Comparison of ENCODE assay signal across 22 mouse cellular contexts in genomic region chr4:130988219-130988839, GRCm38 (mm10). TPM values are rescaled to one million over a fixed set of nuclear protein-coding genes. Genes with fewer than 3 reads are reported as not detected.
A peak's percentile ranks its signal among the peaks of the same experiment; 100 is the strongest.
DNase-seq lines count a peak whose midpoint lies in the region; ATAC-seq and TF ChIP-seq lines count a peak whose summit lies in the region.
"Had no signal": no experiment of that assay in that cellular context is flagged by ENCODE, and none has a peak within 500 bp of the region (broad histone marks: within the 10 kb centered on the region; RNA-seq: fewer than 3 reads in every experiment).

No protein-coding gene starts in this region.

- H3K27me3 ChIP-seq in kidney, embryonic 14.5 days (ENCODE audit: control insufficient read depth, insufficient read depth, low read length): no peaks in the 10 kb centered on the region
- H3K27me3 ChIP-seq in intestine, embryonic 15.5 days (replicated peaks): no peaks in the 10 kb centered on the region
- H3K27me3 ChIP-seq in stomach, postnatal 0 days (ENCODE audit: control insufficient read depth, insufficient read depth, low read length): no peaks in the 10 kb centered on the region

- 80% methylated on average over 6 of the region's 6 CpGs for WGBS in kidney, embryonic 14.5 days
- 76% methylated on average over 6 of the region's 6 CpGs for WGBS in intestine, embryonic 15.5 days
- 65% methylated on average over 6 of the region's 6 CpGs for WGBS in stomach, postnatal 0 days

- TF ChIP-seq EP300 in stomach, postnatal 0 days (optimal IDR thresholded peaks at IDR 0.05): no peak

- no peaks in the 10 kb centered on the region for H3K4me1 ChIP-seq in kidney, embryonic 14.5 days (ENCODE audit: control insufficient read depth, insufficient read depth, low read length)
- no peaks in the 10 kb centered on the region for H3K4me1 ChIP-seq in intestine, embryonic 15.5 days (replicated peaks)
- H3K4me1 ChIP-seq in stomach, postnatal 0 days (replicated peaks; ENCODE audit: control insufficient read depth, insufficient read depth): no peaks in the 10 kb centered on the region

- H3K4me2 ChIP-seq in kidney, embryonic 14.5 days (replicated peaks; ENCODE audit: low read depth, low read length): no peak overlapping the region
- no peak overlapping the region for H3K4me2 ChIP-seq in intestine, embryonic 15.5 days (replicated peaks)
- no peak overlapping the region for H3K4me2 ChIP-seq in stomach, postnatal 0 days (replicated peaks; ENCODE audit: low read depth)
- H3K4me2 ChIP-seq: forebrain, embryonic 13.5 days; hindbrain, embryonic 15.5 days had no signal

- ATAC-seq in kidney, embryonic 14.5 days (ENCODE audit: low FRiP score, low TSS enrichment): 0 out of 2 replicates have a peak, but pooled peaks have one; percentile 20
- peak; percentile 49; the same call in 1 of the 2 replicates for ATAC-seq in intestine, embryonic 15.5 days
- ATAC-seq in stomach, postnatal 0 days (ENCODE audit: low FRiP score, low TSS enrichment): peak; percentile 75; the same call in 1 of the 2 replicates
- no peak for ATAC-seq in frontal cortex, adult (ENCODE audit: low TSS enrichment)
- ATAC-seq: forebrain, embryonic 13.5 days had no signal

- no peak overlapping the region for H3K9ac ChIP-seq in kidney, embryonic 14.5 days (ENCODE audit: low read depth, low read length)
- no peak overlapping the region for H3K9ac ChIP-seq in intestine, embryonic 15.5 days
- H3K9ac ChIP-seq in stomach, postnatal 0 days (ENCODE audit: low read length): no peak overlapping the region
- H3K9ac ChIP-seq: forebrain, embryonic 13.5 days; forebrain, postnatal 0 days; hindbrain, embryonic 15.5 days had no signal

- H3K4me3 ChIP-seq in kidney, embryonic 14.5 days (ENCODE audit: low read length): no peak overlapping the region
- no peak overlapping the region for H3K4me3 ChIP-seq in intestine, embryonic 15.5 days (replicated peaks)
- H3K4me3 ChIP-seq in stomach, postnatal 0 days (ENCODE audit: low read depth, low read length): no peak overlapping the region
- H3K4me3 ChIP-seq: embryonic facial prominence, embryonic 10.5 days; forebrain, embryonic 13.5 days; heart, embryonic 10.5 days; hindbrain, embryonic 10.5 days; hindbrain, embryonic 15.5 days had no signal

- no peak for DNase-seq in kidney, postnatal 25 days
- peak; percentile 74 for DNase-seq in ES-CJ7 (ENCODE audit: low read depth, low spot score)
- DNase-seq in stomach, postnatal 0 days (ENCODE audit: low spot score): no peak
- no peak for DNase-seq in T-cell, adult 2 months (ENCODE audit: low spot score)
- no peak for DNase-seq in cerebellum, postnatal 36 days
- DNase-seq: adrenal gland, adult 8-10 months; cerebellum, adult 11 months; cerebellum, adult 9-10 months; heart, adult 18-20 months; heart, postnatal 10 days; kidney, adult 8-10 months had no signal

- TF ChIP-seq CTCF in stomach, postnatal 0 days (IDR thresholded peaks at IDR 0.05; ENCODE audit: low read depth): no peak

- no peaks in the 10 kb centered on the region for H3K9me3 ChIP-seq in kidney, embryonic 14.5 days (ENCODE audit: control insufficient read depth, low read length)
- no peaks in the 10 kb centered on the region for H3K9me3 ChIP-seq in intestine, embryonic 15.5 days
- no peaks in the 10 kb centered on the region for H3K9me3 ChIP-seq in stomach, postnatal 0 days (ENCODE audit: control insufficient read depth, low read length)
- H3K9me3 ChIP-seq: embryonic facial prominence, embryonic 10.5 days; forebrain, embryonic 13.5 days; G1E; heart, embryonic 10.5 days; hindbrain, embryonic 10.5 days; hindbrain, embryonic 15.5 days had no signal

- no peak overlapping the region for H3K27ac ChIP-seq in kidney, embryonic 14.5 days (ENCODE audit: low read depth, low read length)
- no peak overlapping the region for H3K27ac ChIP-seq in intestine, embryonic 15.5 days
- no peak overlapping the region for H3K27ac ChIP-seq in stomach, postnatal 0 days (replicated peaks)
- H3K27ac ChIP-seq: embryonic facial prominence, embryonic 10.5 days; heart, embryonic 10.5 days; hindbrain, embryonic 10.5 days; hindbrain, embryonic 15.5 days had no signal

- no peaks in the 10 kb centered on the region for H3K36me3 ChIP-seq in kidney, embryonic 14.5 days (ENCODE audit: control insufficient read depth, insufficient read depth, low read length)
- H3K36me3 ChIP-seq in intestine, embryonic 15.5 days: no peaks in the 10 kb centered on the region
- H3K36me3 ChIP-seq in stomach, postnatal 0 days (ENCODE audit: control insufficient read depth, insufficient read depth, low read length): no peaks in the 10 kb centered on the region
- H3K36me3 ChIP-seq: embryonic facial prominence, embryonic 10.5 days; G1E; heart, embryonic 10.5 days; hindbrain, embryonic 10.5 days; hindbrain, embryonic 15.5 days had no signal

RNA-seq across cellular contexts. Expression of gene Matn1, which starts 44.1 kb away (rescaled TPM):
- 0.41 and 0.44 TPM in 2 replicates for polyA plus RNA-seq in kidney, embryonic 14.5 days (2014; fragmentation: Nextera tagmentation; extraction: Ambion mirVana)
- 0.06 TPM in 1 of 2 replicates, not detected in the other for polyA plus RNA-seq in intestine, embryonic 15.5 days (2015; fragmentation: Nextera tagmentation; extraction: Ambion mirVana)
- 0.05 TPM in 1 of 2 replicates, not detected in the other for polyA plus RNA-seq in stomach, postnatal 0 days (2015; fragmentation: Nextera tagmentation; extraction: Ambion mirVana)
- polyA plus RNA-seq: embryonic facial prominence, embryonic 10.5 days; forebrain, embryonic 13.5 days; heart, embryonic 10.5 days; heart, embryonic 14.5 days; hindbrain, embryonic 10.5 days had no signal
